22 mouse cellular contexts compared by ENCODE assay signal in the genomic region with DNA sequence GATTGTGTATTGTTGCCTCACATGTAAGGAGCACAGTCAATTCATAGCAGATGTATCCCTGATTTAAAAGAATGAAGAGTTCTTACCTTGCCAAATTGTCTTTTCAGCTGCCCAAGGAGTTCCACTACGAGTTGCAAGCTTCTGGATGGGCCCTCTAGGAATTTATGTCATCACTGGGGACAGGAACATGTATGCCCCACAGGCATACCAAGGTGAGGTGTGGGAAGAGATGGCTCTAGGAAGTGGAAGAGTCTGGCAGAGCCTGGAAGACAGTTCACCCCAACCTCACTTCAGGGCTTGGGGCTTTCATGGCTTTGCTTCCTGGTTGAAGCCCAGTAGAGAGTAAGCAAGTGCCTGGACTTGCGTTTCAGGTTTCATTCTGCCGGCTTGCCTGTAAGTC. TPM values are rescaled to one million over a fixed set of nuclear protein-coding genes. Genes with fewer than 3 reads are reported as not detected.
DNase-seq lines count a peak whose midpoint lies in the region; ATAC-seq and TF ChIP-seq lines count a peak whose summit lies in the region.
"Had no signal": no experiment of that assay in that cellular context is flagged by ENCODE, and none has a peak within 500 bp of the region (broad histone marks: within the 10 kb centered on the region; RNA-seq: fewer than 3 reads in every experiment).

No protein-coding gene starts in this region.

- 55% methylated on average over 3 of the region's 3 CpGs for WGBS in stomach, postnatal 0 days

- no peaks in the 10 kb centered on the region for H3K36me3 ChIP-seq in stomach, postnatal 0 days (ENCODE audit: control insufficient read depth, insufficient read depth, low read length)
- H3K36me3 ChIP-seq: embryonic facial prominence, embryonic 10.5 days; embryonic facial prominence, embryonic 12.5 days; forebrain, embryonic 10.5 days; forebrain, embryonic 12.5 days had no signal

- no peak for ATAC-seq in stomach, postnatal 0 days (ENCODE audit: low FRiP score, low TSS enrichment)
- ATAC-seq: forebrain, embryonic 14.5 days; forebrain, embryonic 16.5 days had no signal

- TF ChIP-seq CTCF in stomach, postnatal 0 days (IDR thresholded peaks at IDR 0.05; ENCODE audit: low read depth): no peak

- H3K4me3 ChIP-seq in stomach, postnatal 0 days (ENCODE audit: low read depth, low read length): no peak overlapping the region
- H3K4me3 ChIP-seq: embryonic facial prominence, embryonic 10.5 days; embryonic facial prominence, embryonic 12.5 days; forebrain, embryonic 10.5 days; forebrain, embryonic 12.5 days had no signal

- no peak overlapping the region for H3K9ac ChIP-seq in stomach, postnatal 0 days (ENCODE audit: low read length)
- H3K9ac ChIP-seq: embryonic facial prominence, embryonic 12.5 days; forebrain, embryonic 12.5 days had no signal

- DNase-seq in fat pad, adult 2 months (ENCODE audit: extremely low read depth, low read depth, low spot score): peak; percentile 77
- peak; percentile 57 for DNase-seq in gonadal fat pad, adult 2 months (ENCODE audit: low read depth)
- no peak for DNase-seq in stomach, postnatal 0 days (ENCODE audit: low spot score)
- no peak for DNase-seq in retina, postnatal 1 day
- DNase-seq in thymus, postnatal 10 days (ENCODE audit: low spot score in 2 of 2): no peak
- DNase-seq: adrenal gland, adult 2 months; adrenal gland, postnatal 10 days; adrenal gland, postnatal 25 days; cerebellum, adult 11-12 months; cerebellum, adult 2 months; cerebellum, adult 9-10 months; cerebellum, postnatal 10 days; cerebellum, postnatal 25 days had no signal

- TF ChIP-seq EP300 in stomach, postnatal 0 days (optimal IDR thresholded peaks at IDR 0.05): no peak

- no peaks in the 10 kb centered on the region for H3K4me1 ChIP-seq in stomach, postnatal 0 days (replicated peaks; ENCODE audit: control insufficient read depth, insufficient read depth)
- H3K4me1 ChIP-seq: embryonic facial prominence, embryonic 10.5 days; embryonic facial prominence, embryonic 12.5 days; forebrain, embryonic 10.5 days; forebrain, embryonic 12.5 days had no signal

- H3K27me3 ChIP-seq in stomach, postnatal 0 days (ENCODE audit: control insufficient read depth, insufficient read depth, low read length): no peaks in the 10 kb centered on the region
- H3K27me3 ChIP-seq: embryonic facial prominence, embryonic 12.5 days; forebrain, embryonic 12.5 days had no signal

- H3K4me2 ChIP-seq in stomach, postnatal 0 days (replicated peaks; ENCODE audit: low read depth): no peak overlapping the region
- H3K4me2 ChIP-seq: embryonic facial prominence, embryonic 12.5 days; forebrain, embryonic 12.5 days had no signal

- H3K9me3 ChIP-seq in stomach, postnatal 0 days (ENCODE audit: control insufficient read depth, low read length): no peaks in the 10 kb centered on the region
- H3K9me3 ChIP-seq: embryonic facial prominence, embryonic 10.5 days; embryonic facial prominence, embryonic 12.5 days; forebrain, embryonic 10.5 days; forebrain, embryonic 12.5 days had no signal

- peak overlapping the region; percentile 35; the same call in 1 of the 2 replicates for H3K27ac ChIP-seq in stomach, postnatal 0 days (replicated peaks)
- H3K27ac ChIP-seq: embryonic facial prominence, embryonic 10.5 days; embryonic facial prominence, embryonic 12.5 days; forebrain, embryonic 10.5 days; forebrain, embryonic 12.5 days had no signal

RNA-seq across cellular contexts. Expression of gene Wbp2nl, which starts 9.7 kb away (rescaled TPM):
- 0.71 and 0.73 TPM in 2 replicates for polyA plus RNA-seq in gonadal fat pad, adult 2 months (2012; rRNA removed)
- polyA plus RNA-seq in stomach, postnatal 0 days (2015; fragmentation: Nextera tagmentation; extraction: Ambion mirVana): 0.08 and 0.11 TPM in 2 replicates
- polyA plus RNA-seq: adrenal gland, adult 2 months; C2C12; cerebellum, adult 2 months; cortical plate, adult 2 months; embryonic facial prominence, embryonic 14.5 days; forebrain, embryonic 14.5 days had no signal

RNA-seq across cellular contexts. Expression of gene Naga, which starts 30.3 kb away (rescaled TPM):
- 123 and 151 TPM in 2 replicates for polyA plus RNA-seq in gonadal fat pad, adult 2 months (2012; rRNA removed)
- polyA plus RNA-seq in stomach, postnatal 0 days (2015; fragmentation: Nextera tagmentation; extraction: Ambion mirVana): 83.1 and 88.9 TPM in 2 replicates

RNA-seq across cellular contexts. Expression of gene Pheta2, which starts 30.3 kb away (rescaled TPM):
- 1.5 and 1.6 TPM in 2 replicates for polyA plus RNA-seq in gonadal fat pad, adult 2 months (2012; rRNA removed)
- 6.2 and 6.3 TPM in 2 replicates for polyA plus RNA-seq in stomach, postnatal 0 days (2015; fragmentation: Nextera tagmentation; extraction: Ambion mirVana)

RNA-seq across cellular contexts. Expression of gene Smdt1, which starts 30.3 kb away (rescaled TPM):
- 228 and 229 TPM in 2 replicates for polyA plus RNA-seq in gonadal fat pad, adult 2 months (2012; rRNA removed)
- 286 and 296 TPM in 2 replicates for polyA plus RNA-seq in stomach, postnatal 0 days (2015; fragmentation: Nextera tagmentation; extraction: Ambion mirVana)

RNA-seq across cellular contexts. Expression of gene Sept3, which starts 33.7 kb away (rescaled TPM):
- 1.2 and 1.3 TPM in 2 replicates for polyA plus RNA-seq in gonadal fat pad, adult 2 months (2012; rRNA removed)
- 2.1 and 2.9 TPM in 2 replicates for polyA plus RNA-seq in stomach, postnatal 0 days (2015; fragmentation: Nextera tagmentation; extraction: Ambion mirVana)

Comparison
In these comparisons a context has a peak if more than half of its experiments do, and no peak if none do; other contexts are left out.
1. DNase-seq: peak in fat pad, adult 2 months (single experiment) and gonadal fat pad, adult 2 months (single experiment); none in stomach, postnatal 0 days (single experiment), retina, postnatal 1 day (single experiment) and thymus, postnatal 10 days (0 of 2).